Mouse (Mus musculus): ENCODE measurements around the gene Frmd4b.

Frmd4b gene

GRCm38 (mm10) chr6:97353933-97354332, 263.4 kb downstream of the Frmd4b start:
- peak; percentile 12 to 25 for DNase-seq

GRCm38 (mm10) chr6:97353371-97353770, 264.0 kb downstream of the Frmd4b start:
- DNase-seq: no peak

GRCm38 (mm10) chr6:97352505-97353154, 264.7 kb downstream of the Frmd4b start:
- DNase-seq: no peak

DNA sequence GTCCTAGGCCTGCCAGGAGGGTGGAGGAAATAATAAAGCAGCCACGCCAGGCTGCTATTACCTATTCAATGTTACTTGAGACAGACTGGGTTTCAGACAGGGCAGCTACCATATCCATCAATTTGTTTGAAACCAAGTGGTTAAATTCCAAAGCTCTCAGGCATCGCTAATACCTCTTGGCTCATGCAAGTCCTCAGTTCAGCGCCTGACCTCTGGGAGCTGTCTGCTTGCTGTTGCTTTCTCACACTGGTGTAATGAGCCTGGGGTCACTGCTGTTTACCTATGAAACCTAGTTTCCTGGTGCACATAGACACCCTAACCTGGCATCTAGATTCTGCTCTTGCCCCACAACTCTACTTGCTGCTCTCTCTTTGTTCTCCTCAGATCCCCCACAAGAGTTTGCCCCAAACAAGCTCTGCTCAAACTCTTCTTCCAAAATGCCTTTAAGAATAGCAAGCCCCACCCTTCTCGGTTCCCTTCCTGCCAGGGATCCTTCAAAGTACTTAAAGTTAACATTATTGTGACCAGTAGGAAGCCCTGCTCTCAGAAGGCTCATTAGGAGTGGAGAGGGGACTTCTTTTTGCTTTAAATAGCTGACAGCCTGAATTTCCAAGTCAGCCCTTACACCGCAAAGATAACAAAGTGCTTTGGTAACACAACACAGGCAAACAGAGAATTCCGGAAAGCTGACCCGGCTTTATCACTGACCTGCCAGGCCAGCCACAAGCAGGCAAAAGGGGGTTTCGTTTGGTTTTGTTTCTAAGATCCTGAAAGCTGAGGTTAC, 267.8 kb downstream of the Frmd4b start:
- DNase-seq: no peak

DNA sequence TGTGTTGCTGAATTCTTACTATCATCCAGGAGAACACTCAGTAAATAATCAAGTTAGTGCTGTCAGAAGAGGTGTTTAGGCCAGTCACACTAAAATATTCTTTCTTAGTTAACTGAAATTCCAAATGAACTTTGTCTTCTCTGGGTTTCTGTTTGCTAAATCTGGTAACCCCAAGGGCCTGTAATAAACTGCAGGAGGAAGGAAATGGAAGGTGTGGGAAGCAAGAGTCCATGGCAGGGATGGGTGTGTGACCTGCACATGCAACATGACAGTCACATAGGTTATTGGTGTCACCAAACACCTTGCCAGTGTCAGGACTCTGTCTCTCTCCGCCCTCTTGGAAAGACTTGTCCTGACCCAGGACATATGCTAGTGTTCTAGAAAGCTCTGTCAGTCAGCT, 270.4 kb downstream of the Frmd4b start:
- DNase-seq: no peak

DNA sequence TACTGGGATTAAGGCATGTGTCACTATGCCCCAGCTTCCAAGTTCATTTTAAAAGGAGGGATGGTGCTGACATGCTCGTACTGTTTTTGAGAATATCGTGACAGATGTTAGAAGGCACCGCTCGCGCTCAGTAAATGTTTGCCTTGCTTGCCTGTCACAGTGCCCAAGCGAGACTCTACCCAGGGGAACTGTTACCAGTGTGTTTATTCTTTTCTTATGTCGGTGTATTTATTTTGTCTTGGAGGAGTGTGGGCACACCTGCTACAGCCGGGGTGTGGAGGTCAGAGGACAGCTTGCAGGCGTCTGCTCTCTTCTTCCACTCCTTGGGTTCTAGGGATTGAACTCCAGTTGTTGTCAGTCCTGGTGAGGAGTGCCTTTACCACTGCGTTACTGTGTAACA, 270.8 kb downstream of the Frmd4b start:
- DNase-seq: no peak

DNA sequence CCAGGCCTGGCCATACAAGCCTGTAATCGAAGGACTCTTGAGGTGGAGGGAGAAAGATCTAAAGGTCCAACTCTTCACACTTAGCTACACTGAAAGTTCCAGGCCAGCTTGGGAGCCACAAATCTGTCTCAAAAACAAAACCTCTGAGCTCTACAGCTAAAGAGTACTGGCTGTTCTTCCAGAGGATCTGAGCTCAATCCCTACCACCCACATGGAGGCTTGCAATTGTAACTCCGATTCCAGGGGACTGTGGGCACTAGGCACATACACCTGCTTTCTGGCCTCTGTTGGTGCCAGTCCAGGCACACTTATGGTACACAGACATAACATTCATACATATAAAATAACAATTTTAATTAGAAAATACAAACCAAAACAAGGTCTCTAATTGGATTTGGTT, 271.4 kb downstream of the Frmd4b start:
- no peak for DNase-seq

DNA sequence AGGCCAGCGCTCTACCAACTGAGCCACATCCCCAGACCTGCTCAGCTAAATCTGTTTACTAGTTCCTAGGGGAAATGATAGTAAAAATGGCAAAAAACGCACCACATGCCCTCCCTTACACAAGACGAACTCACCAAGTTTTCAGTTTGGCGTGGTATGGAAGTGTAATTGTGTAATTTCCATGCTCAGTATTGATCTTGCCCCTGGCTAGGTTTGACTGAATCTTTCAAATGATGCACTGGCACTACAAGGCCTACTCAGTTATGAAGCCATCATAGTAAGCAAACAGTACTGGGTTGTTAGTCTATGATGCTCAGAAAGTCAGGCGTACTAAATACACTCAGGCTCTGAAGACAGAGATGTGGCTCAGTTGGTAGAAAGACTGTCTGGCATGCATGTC, 275.2 kb downstream of the Frmd4b start:
- no peak for DNase-seq

GRCm38 (mm10) chr6:97341628-97342027, 275.7 kb downstream of the Frmd4b start:
- no peak for DNase-seq

DNA sequence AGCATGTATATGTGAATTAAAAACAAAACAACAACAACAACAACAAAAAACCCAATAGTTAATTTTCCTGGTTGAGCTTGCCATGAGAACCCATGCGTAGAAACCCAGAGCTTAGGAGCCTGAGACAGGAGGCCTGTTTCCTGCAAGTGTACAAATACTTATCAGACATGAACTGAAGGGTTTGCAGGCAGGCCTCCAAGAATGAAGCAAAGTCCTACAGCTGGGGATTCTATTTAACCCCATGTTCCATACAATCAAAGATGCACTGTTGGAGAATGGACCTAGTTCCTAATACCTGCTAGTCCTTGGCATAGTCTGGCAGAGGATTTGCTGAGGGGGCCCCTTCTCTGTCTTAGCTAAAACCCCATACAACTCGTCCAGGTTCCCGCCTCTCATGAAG, 276.2 kb downstream of the Frmd4b start:
- no peak for DNase-seq

GRCm38 (mm10) chr6:97340211-97340791, 277.0 kb downstream of the Frmd4b start:
- DNase-seq: peak; percentile 36 to 38

- no peak for DNase-seq
Observed at GRCm38 (mm10) chr6:97339271-97339681, 278.1 kb downstream of the Frmd4b start.

DNA sequence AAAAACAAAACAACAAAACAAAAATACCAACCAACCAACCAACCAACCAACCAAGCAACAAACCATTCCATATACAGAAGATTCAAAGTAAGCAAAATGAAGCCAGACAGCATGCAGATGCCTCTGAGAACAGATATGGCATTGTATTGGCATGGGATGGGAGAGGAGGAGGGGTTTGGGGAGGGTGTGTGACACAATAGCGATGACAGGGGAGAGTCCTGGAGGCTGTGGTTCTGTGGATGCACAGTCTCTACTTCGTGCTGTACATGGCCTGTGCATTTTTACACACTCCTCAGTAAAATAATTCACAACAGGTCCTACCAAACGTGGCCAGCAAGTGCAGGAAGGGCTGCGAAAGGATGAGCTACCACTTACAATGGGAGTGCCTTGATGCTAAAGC, 278.5 kb downstream of the Frmd4b start:
- no peak for DNase-seq

GRCm38 (mm10) chr6:97333323-97333722, 284.0 kb downstream of the Frmd4b start:
- no peak for DNase-seq

- no peak for DNase-seq
Observed at GRCm38 (mm10) chr6:97323951-97324350, 293.4 kb downstream of the Frmd4b start.

DNA sequence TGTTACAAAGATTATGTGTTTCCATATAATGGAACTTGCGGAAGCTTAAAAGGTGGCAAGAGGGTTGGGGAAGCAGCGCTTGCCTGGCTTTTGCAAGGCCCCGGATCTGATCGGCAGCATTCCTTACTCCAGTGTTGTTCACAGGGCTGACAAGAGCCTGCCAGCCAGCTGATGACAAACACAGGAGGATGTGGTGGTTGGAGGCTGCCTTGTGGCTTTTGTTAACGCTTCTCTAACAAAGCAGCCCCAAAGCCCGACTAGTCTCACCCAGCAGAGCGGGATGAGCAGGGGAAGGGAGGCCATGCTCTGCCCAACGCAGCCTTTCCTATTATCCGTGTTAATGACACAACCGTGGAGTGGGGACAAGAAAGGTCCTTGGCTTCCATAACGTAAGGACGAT, 295.2 kb downstream of the Frmd4b start:
- no peak for DNase-seq

- DNase-seq: no peak
Observed at GRCm38 (mm10) chr6:97321156-97321555, 296.2 kb downstream of the Frmd4b start.

DNA sequence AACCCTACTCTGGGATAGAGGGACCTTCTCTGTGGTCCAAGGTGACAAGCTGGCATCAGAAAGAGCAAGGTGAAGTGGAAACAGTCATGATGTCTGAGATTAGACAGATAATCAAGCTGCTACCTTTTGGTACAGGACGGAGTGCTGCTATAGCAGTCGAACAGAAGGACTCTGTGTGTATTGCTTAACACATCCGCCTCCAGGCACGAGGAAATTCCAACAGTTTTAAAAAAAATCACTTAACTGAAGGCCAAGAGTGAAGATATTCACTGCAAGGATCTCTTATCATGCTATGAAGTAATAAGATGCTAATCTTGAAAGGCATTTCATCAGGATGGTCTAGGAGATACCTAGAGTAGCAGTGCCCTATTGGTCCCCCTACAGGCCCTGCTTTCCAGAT, 298.3 kb downstream of the Frmd4b start:
- no peak for DNase-seq

DNA sequence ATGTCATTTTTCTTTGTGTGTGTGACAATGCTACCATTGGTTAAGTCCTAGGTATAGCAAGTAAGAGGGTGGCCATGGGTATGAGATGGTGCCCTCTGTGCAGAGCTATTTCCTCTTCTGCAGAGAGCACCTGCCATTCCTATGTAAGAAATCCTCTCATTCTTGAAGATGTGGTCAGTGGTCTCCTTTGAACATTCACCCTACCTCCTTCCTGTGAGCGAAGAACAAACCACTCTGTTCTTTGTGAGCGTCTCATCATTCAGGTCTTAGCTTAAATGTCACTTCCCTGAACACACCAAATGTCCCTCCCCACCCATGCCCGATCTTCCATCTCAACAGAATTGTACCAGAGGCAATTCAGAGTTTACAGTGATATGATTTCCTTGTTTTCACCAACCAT, 299.4 kb downstream of the Frmd4b start:
- no peak for DNase-seq

GRCm38 (mm10) chr6:97316716-97317115, 300.6 kb downstream of the Frmd4b start:
- DNase-seq: no peak

- no peak for DNase-seq
Observed at GRCm38 (mm10) chr6:97315311-97315710, 302.0 kb downstream of the Frmd4b start.

GRCm38 (mm10) chr6:97312545-97312939, 304.8 kb downstream of the Frmd4b start:
- DNase-seq: no peak

GRCm38 (mm10) chr6:97311599-97312544, 305.5 kb downstream of the Frmd4b start:
- peak; percentile 21 to 24 for DNase-seq
